Mouse (Mus musculus): Measurements from ENCODE around the gene Olfr95. TPM values are rescaled to one million over a fixed set of nuclear protein-coding genes. Genes with fewer than 3 reads are reported as not detected.
"Not testable (repeated sequence)": the region's sequence is repeated elsewhere in the genome, so short reads cannot be mapped to it uniquely, and the experiment has no call there.

Olfr95 gene
- polyA plus RNA-seq, 1 experiment: not detected

DNA sequence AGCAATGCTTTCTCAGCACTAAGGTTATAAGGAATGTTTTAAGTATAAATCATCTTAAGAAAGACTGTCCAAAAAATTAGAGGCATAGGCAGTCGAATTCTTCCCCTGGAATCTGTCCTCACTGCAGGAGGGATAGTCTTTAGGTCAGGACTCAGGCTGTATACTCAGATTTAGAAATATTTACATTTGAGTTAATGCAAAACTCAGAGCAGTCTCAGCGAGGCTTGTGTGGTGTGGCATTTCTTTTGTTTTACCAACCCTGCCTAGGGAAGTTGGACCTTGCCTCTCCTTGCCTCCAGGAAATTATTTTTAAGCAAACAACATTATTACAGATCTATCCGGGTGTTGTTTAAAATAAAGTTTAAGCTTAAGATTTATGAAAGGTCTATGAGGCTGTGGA lies 29.3 kb upstream of the Olfr95 start:
- Histone ChIP-seq H3K79me2 (ENCODE audit: control insufficient read depth, insufficient read depth) (no peaks in the 10 kb centered on the region), H3K27me3 (ENCODE audit: control insufficient read depth, insufficient read depth, insufficient read length) (no peaks in the 10 kb centered on the region), H3K4me2 (ENCODE audit: low read depth) (no peak overlapping the region), H3ac (ENCODE audit: control insufficient read depth, insufficient read length) (no peak overlapping the region), H3K36me3 (ENCODE audit: control insufficient read depth, insufficient read depth) (no peaks in the 10 kb centered on the region), H3K4me3 (no peak overlapping the region)
- TF ChIP-seq MYOG (IDR thresholded peaks at IDR 0.05; ENCODE audit: control insufficient read depth in 1 of 3, insufficient read depth in 1 of 3, insufficient read length in 2 of 3, low read depth in 2 of 3) (no peak), SRF (IDR thresholded peaks at IDR 0.05; ENCODE audit: control insufficient read depth, insufficient read length, low read depth) (no peak), USF1 (IDR thresholded peaks at IDR 0.05; ENCODE audit: low read depth) (no peak), CEBPB (IDR thresholded peaks at IDR 0.05; ENCODE audit: insufficient read depth, poor library complexity, severe bottlenecking) (no peak), TCF3 (IDR thresholded peaks at IDR 0.05; ENCODE audit: insufficient read length, low read depth) (no peak), TCF12 (IDR thresholded peaks at IDR 0.05; ENCODE audit: insufficient read depth, poor library complexity, severe bottlenecking) (no peak), POLR2AphosphoS2 (IDR thresholded peaks at IDR 0.05; ENCODE audit: insufficient read length, low read depth) (no peak), POLR2A (IDR thresholded peaks at IDR 0.05; ENCODE audit: insufficient read length, low read depth) (no peak), E2F4 (IDR thresholded peaks at IDR 0.05; ENCODE audit: insufficient read depth) (no peak), REST (IDR thresholded peaks at IDR 0.05; ENCODE audit: insufficient read depth, insufficient read length) (no peak), MAX (IDR thresholded peaks at IDR 0.05; ENCODE audit: low read depth) (no peak), MYOD1 (IDR thresholded peaks at IDR 0.05; ENCODE audit: control insufficient read depth in 1 of 3, insufficient read length in 2 of 3, low read depth in 2 of 3) (no peak)

DNA sequence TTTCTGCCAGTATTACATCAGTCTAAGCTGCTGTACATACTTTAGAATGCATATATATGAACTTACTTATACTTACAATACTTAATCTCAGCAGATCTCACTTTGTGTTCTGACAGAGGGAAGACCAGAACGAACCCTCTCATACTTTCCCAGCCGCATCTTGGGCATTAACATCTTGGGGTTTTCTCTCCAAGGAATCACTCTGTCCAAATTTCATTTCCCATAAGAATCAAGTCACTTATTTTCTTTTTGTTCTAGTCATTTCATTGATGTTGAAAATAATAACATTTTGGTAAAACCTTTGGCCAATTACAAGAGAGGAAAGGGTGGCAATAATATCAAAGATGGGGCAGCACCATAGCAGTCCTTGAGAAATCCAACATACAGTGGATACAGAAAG lies 24.3 kb upstream of the Olfr95 start, which contains the start of gene Olfr97:
TSS of gene Olfr97 (minus strand) at position 101 of the 400 bp plus-strand sequence.
- H3K36me3 ChIP-seq (ENCODE audit: control insufficient read depth, insufficient read depth); H3K4me3 ChIP-seq; H3K79me2 ChIP-seq (ENCODE audit: control insufficient read depth, insufficient read depth); H3K27me3 ChIP-seq (ENCODE audit: control insufficient read depth, insufficient read depth, insufficient read length); H3ac ChIP-seq (ENCODE audit: control insufficient read depth, insufficient read length); H3K4me2 ChIP-seq (ENCODE audit: low read depth): not testable (repeated sequence)

DNA sequence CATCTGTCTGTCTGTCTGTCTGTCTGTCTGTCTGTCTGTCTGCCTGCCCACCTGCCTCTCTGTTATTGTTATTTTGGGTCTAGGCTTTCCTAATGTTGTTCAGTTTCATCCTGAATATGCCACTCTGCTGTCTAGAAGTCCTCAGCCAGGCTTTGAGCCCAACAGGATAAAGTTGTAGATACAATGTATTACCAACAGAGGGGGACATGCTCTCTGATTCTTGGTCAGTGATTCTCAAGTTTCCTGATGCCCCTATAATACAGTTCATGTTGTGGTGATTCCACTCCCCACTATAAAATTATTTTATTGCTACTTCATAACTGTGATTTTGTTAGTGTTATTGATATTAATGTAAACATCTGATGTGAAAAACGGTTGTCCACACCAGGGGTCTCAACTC lies 9.0 kb upstream of the Olfr95 start:
- H3K36me3 ChIP-seq (ENCODE audit: control insufficient read depth, insufficient read depth): no peaks in the 10 kb centered on the region
- no peak for TF ChIP-seq MAX (IDR thresholded peaks at IDR 0.05; ENCODE audit: low read depth)
- no peak for TF ChIP-seq MYOG (IDR thresholded peaks at IDR 0.05; ENCODE audit: control insufficient read depth in 1 of 3, insufficient read depth in 1 of 3, insufficient read length in 2 of 3, low read depth in 2 of 3)
- no peak for TF ChIP-seq E2F4 (IDR thresholded peaks at IDR 0.05; ENCODE audit: insufficient read depth)
- no peak for TF ChIP-seq CEBPB (IDR thresholded peaks at IDR 0.05; ENCODE audit: insufficient read depth, poor library complexity, severe bottlenecking)
- TF ChIP-seq POLR2AphosphoS2 (IDR thresholded peaks at IDR 0.05; ENCODE audit: insufficient read length, low read depth): no peak
- no peak for TF ChIP-seq MYOD1 (IDR thresholded peaks at IDR 0.05; ENCODE audit: control insufficient read depth in 1 of 3, insufficient read length in 2 of 3, low read depth in 2 of 3)
- no peak for TF ChIP-seq USF1 (IDR thresholded peaks at IDR 0.05; ENCODE audit: low read depth)
- no peak for TF ChIP-seq REST (IDR thresholded peaks at IDR 0.05; ENCODE audit: insufficient read depth, insufficient read length)
- no peak for TF ChIP-seq POLR2A (IDR thresholded peaks at IDR 0.05; ENCODE audit: insufficient read length, low read depth)
- TF ChIP-seq TCF3 (IDR thresholded peaks at IDR 0.05; ENCODE audit: insufficient read length, low read depth): no peak
- no peak for TF ChIP-seq SRF (IDR thresholded peaks at IDR 0.05; ENCODE audit: control insufficient read depth, insufficient read length, low read depth)
- no peak for TF ChIP-seq TCF12 (IDR thresholded peaks at IDR 0.05; ENCODE audit: insufficient read depth, poor library complexity, severe bottlenecking)
- H3ac ChIP-seq (ENCODE audit: control insufficient read depth, insufficient read length): no peak overlapping the region
- H3K4me3 ChIP-seq: no peak overlapping the region
- H3K4me2 ChIP-seq (ENCODE audit: low read depth): no peak overlapping the region
- H3K79me2 ChIP-seq (ENCODE audit: control insufficient read depth, insufficient read depth): no peaks in the 10 kb centered on the region
- no peaks in the 10 kb centered on the region for H3K27me3 ChIP-seq (ENCODE audit: control insufficient read depth, insufficient read depth, insufficient read length)

DNA sequence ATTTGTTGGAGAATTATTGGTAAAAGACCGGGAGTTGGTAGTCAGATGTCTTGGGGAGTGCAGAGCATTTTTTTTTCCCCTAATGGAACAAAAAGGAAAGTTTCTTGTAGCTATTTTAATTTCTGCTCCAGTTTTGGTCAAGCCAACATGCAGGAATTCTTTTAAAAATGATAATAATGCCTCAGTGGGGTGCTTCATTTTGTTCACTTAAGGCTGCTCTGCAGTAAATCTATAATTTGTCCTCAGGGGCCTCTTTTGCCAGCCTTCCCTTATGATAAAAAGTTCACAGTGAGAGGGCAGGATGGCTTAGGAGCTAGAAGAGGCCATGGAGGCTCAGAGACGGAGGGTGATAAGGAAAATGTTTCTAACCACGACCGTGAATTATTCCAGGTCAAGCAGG lies 6.9 kb upstream of the Olfr95 start, which contains the start of gene Olfr96:
TSS of gene Olfr96 (plus strand) at position 301 of the 400 bp plus-strand sequence.
- Histone ChIP-seq H3K79me2 (ENCODE audit: control insufficient read depth, insufficient read depth) (no peaks in the 10 kb centered on the region), H3K4me2 (ENCODE audit: low read depth) (no peak within 1 kb of the TSS), H3K4me3 (no peak within 1 kb of the TSS), H3ac (ENCODE audit: control insufficient read depth, insufficient read length) (no peak within 1 kb of the TSS), H3K27me3 (ENCODE audit: control insufficient read depth, insufficient read depth, insufficient read length) (no peaks in the 10 kb centered on the region), H3K36me3 (ENCODE audit: control insufficient read depth, insufficient read depth) (no peaks in the 10 kb centered on the region)
- TF ChIP-seq USF1 (IDR thresholded peaks at IDR 0.05; ENCODE audit: low read depth): no peak

DNA sequence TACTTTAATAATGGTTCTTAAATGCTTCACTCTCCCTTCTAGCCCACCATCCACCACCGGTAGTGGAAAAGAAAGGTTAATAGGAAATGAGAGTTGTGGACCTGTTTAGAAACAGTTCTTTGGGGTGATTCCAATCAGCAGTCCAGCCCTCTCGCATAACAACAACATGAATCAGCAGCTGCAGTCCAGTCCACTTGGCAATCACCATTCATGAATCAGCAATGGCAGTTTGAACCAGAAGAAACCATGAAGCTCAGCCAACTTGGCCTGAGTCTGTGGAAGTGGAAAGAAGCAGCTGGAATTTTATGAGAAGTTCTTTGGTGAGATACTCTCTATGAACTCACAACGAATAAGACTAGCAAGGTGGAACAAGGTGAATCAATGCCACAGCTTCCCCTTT lies 5.6 kb upstream of the Olfr95 start:
- Histone ChIP-seq H3K36me3 (ENCODE audit: control insufficient read depth, insufficient read depth) (no peaks in the 10 kb centered on the region), H3K4me3 (no peak overlapping the region), H3ac (ENCODE audit: control insufficient read depth, insufficient read length) (no peak overlapping the region), H3K4me2 (ENCODE audit: low read depth) (no peak overlapping the region), H3K27me3 (ENCODE audit: control insufficient read depth, insufficient read depth, insufficient read length) (no peaks in the 10 kb centered on the region), H3K79me2 (ENCODE audit: control insufficient read depth, insufficient read depth) (no peaks in the 10 kb centered on the region)
- no peak for TF ChIP-seq MYOD1 (IDR thresholded peaks at IDR 0.05; ENCODE audit: control insufficient read depth in 1 of 3, insufficient read length in 2 of 3, low read depth in 2 of 3)
- TF ChIP-seq MYOG (IDR thresholded peaks at IDR 0.05; ENCODE audit: control insufficient read depth in 1 of 3, insufficient read depth in 1 of 3, insufficient read length in 2 of 3, low read depth in 2 of 3): no peak
- TF ChIP-seq REST (IDR thresholded peaks at IDR 0.05; ENCODE audit: insufficient read depth, insufficient read length): no peak
- TF ChIP-seq POLR2AphosphoS2 (IDR thresholded peaks at IDR 0.05; ENCODE audit: insufficient read length, low read depth): no peak
- no peak for TF ChIP-seq POLR2A (IDR thresholded peaks at IDR 0.05; ENCODE audit: insufficient read length, low read depth)
- TF ChIP-seq CEBPB (IDR thresholded peaks at IDR 0.05; ENCODE audit: insufficient read depth, poor library complexity, severe bottlenecking): no peak
- no peak for TF ChIP-seq MAX (IDR thresholded peaks at IDR 0.05; ENCODE audit: low read depth)
- TF ChIP-seq TCF3 (IDR thresholded peaks at IDR 0.05; ENCODE audit: insufficient read length, low read depth): no peak
- TF ChIP-seq TCF12 (IDR thresholded peaks at IDR 0.05; ENCODE audit: insufficient read depth, poor library complexity, severe bottlenecking): no peak
- no peak for TF ChIP-seq USF1 (IDR thresholded peaks at IDR 0.05; ENCODE audit: low read depth)
- TF ChIP-seq SRF (IDR thresholded peaks at IDR 0.05; ENCODE audit: control insufficient read depth, insufficient read length, low read depth): no peak
- TF ChIP-seq E2F4 (IDR thresholded peaks at IDR 0.05; ENCODE audit: insufficient read depth): no peak

Data from myocyte (in vitro differentiated cells).